Mouse (Mus musculus) bone marrow macrophage, adult 2 months (primary cell): Measurements from ENCODE around the gene Trir.

Experiments
- CTCF ChIP-seq: IDR thresholded peaks from 2 replicates; pipeline ENCODE4 v1.5.1; 2012; ENCODE audit warnings: low read depth, mild to moderate bottlenecking, low read length, moderate library complexity
- POLR2A ChIP-seq: IDR thresholded peaks from 2 replicates; pipeline ENCODE4 v1.6.1; 2012; ENCODE audit warnings: mild to moderate bottlenecking, low read depth, low read length, borderline replicate concordance

GRCm38 (mm10) chr8:85065213-85065612, 38.6 kb downstream of the Trir start:
- no peak for TF ChIP-seq CTCF
- TF ChIP-seq POLR2A = no peak
